Mouse (Mus musculus): ENCODE measurements around the gene Pelp1. TPM values are rescaled to one million over a fixed set of nuclear protein-coding genes. Genes with fewer than 3 reads are reported as not detected.

Pelp1 gene
- polyA plus RNA-seq, 1 experiment from 2014 or later = 40.3 TPM

GRCm38 (mm10) chr11:70351868-70352267, 58.0 kb downstream of the Pelp1 start, which contains the start of gene Alox15:
Gene Alox15 (minus strand): TSS chr11:70352031.
- H3K27me3 ChIP-seq (ENCODE audit: insufficient read depth, low read length) = peaks cover 41% of the 10 kb centered on the region
- peak within 1 kb of the TSS; percentile 63 for H3K4me2 ChIP-seq (replicated peaks; ENCODE audit: low read depth, low read length)
- WGBS = under 1% methylated on average over 19 of the region's 19 CpGs
- H3K9ac ChIP-seq (replicated peaks; ENCODE audit: low read length) = 0 out of 2 replicates have a peak within 1 kb of the TSS, but pooled peaks have one; percentile 27
- peaks cover 10% of the 10 kb centered on the region for H3K4me1 ChIP-seq (ENCODE audit: insufficient read depth, low read length)
- no peak for ATAC-seq (ENCODE audit: low FRiP score, low TSS enrichment)
- no peaks in the 10 kb centered on the region for H3K36me3 ChIP-seq (ENCODE audit: insufficient read depth, low read length)
- no peaks in the 10 kb centered on the region for H3K9me3 ChIP-seq (ENCODE audit: low read length)
- H3K27ac ChIP-seq (ENCODE audit: low read length) = no peak within 1 kb of the TSS
- peak within 1 kb of the TSS; percentile 41 for H3K4me3 ChIP-seq (ENCODE audit: low read length)

- no peaks in the 10 kb centered on the region for H3K9me3 ChIP-seq (ENCODE audit: low read length)
- no peaks in the 10 kb centered on the region for H3K36me3 ChIP-seq (ENCODE audit: insufficient read depth, low read length)
- ATAC-seq (ENCODE audit: low FRiP score, low TSS enrichment) = no peak
- no peak overlapping the region for H3K4me3 ChIP-seq (ENCODE audit: low read length)
- H3K27ac ChIP-seq (ENCODE audit: low read length) = no peak overlapping the region
- peaks cover 39% of the 10 kb centered on the region for H3K27me3 ChIP-seq (ENCODE audit: insufficient read depth, low read length)
- no peak overlapping the region for H3K4me2 ChIP-seq (replicated peaks; ENCODE audit: low read depth, low read length)
- H3K9ac ChIP-seq (replicated peaks; ENCODE audit: low read length) = no peak overlapping the region
- H3K4me1 ChIP-seq (ENCODE audit: insufficient read depth, low read length) = peaks cover 10% of the 10 kb centered on the region
- 65% methylated on average over 9 of the region's 9 CpGs for WGBS
These were observed 61.2 kb downstream of the Pelp1 start for GRCm38 (mm10) chr11:70348630-70349029.

GRCm38 (mm10) chr11:70347861-70348260, 62.0 kb downstream of the Pelp1 start:
- H3K9ac ChIP-seq (replicated peaks; ENCODE audit: low read length) = no peak overlapping the region
- H3K4me3 ChIP-seq (ENCODE audit: low read length) = no peak overlapping the region
- no peak for ATAC-seq (ENCODE audit: low FRiP score, low TSS enrichment)
- no peak overlapping the region for H3K4me2 ChIP-seq (replicated peaks; ENCODE audit: low read depth, low read length)
- H3K27me3 ChIP-seq (ENCODE audit: insufficient read depth, low read length) = peaks cover 31% of the 10 kb centered on the region
- H3K27ac ChIP-seq (ENCODE audit: low read length) = no peak overlapping the region
- H3K36me3 ChIP-seq (ENCODE audit: insufficient read depth, low read length) = no peaks in the 10 kb centered on the region
- 81% methylated on average over 10 of the region's 10 CpGs for WGBS
- H3K9me3 ChIP-seq (ENCODE audit: low read length) = no peaks in the 10 kb centered on the region
- peaks cover 10% of the 10 kb centered on the region for H3K4me1 ChIP-seq (ENCODE audit: insufficient read depth, low read length)

- Histone ChIP-seq H3K4me2 (replicated peaks; ENCODE audit: low read depth, low read length) (no peak overlapping the region), H3K4me1 (ENCODE audit: insufficient read depth, low read length) (no peaks in the 10 kb centered on the region), H3K4me3 (ENCODE audit: low read length) (no peak overlapping the region), H3K9me3 (ENCODE audit: low read length) (no peaks in the 10 kb centered on the region), H3K27me3 (ENCODE audit: insufficient read depth, low read length) (peaks cover 8% of the 10 kb centered on the region), H3K36me3 (ENCODE audit: insufficient read depth, low read length) (no peaks in the 10 kb centered on the region), H3K9ac (replicated peaks; ENCODE audit: low read length) (no peak overlapping the region), H3K27ac (ENCODE audit: low read length) (no peak overlapping the region)
- 86% methylated on average over 8 of the region's 8 CpGs for WGBS
- ATAC-seq (ENCODE audit: low FRiP score, low TSS enrichment) = no peak
These were observed 64.3 kb downstream of the Pelp1 start for GRCm38 (mm10) chr11:70345546-70345945.

GRCm38 (mm10) chr11:70345061-70345460, 64.8 kb downstream of the Pelp1 start:
- no peak overlapping the region for H3K4me2 ChIP-seq (replicated peaks; ENCODE audit: low read depth, low read length)
- H3K36me3 ChIP-seq (ENCODE audit: insufficient read depth, low read length) = no peaks in the 10 kb centered on the region
- H3K9ac ChIP-seq (replicated peaks; ENCODE audit: low read length) = no peak overlapping the region
- H3K27ac ChIP-seq (ENCODE audit: low read length) = no peak overlapping the region
- H3K27me3 ChIP-seq (ENCODE audit: insufficient read depth, low read length) = peaks cover 5% of the 10 kb centered on the region
- no peak for ATAC-seq (ENCODE audit: low FRiP score, low TSS enrichment)
- WGBS = 77% methylated on average over 10 of the region's 10 CpGs
- H3K4me3 ChIP-seq (ENCODE audit: low read length) = no peak overlapping the region
- H3K4me1 ChIP-seq (ENCODE audit: insufficient read depth, low read length) = no peaks in the 10 kb centered on the region
- no peaks in the 10 kb centered on the region for H3K9me3 ChIP-seq (ENCODE audit: low read length)

Small RNA genes within 50 kb of the gene (microRNA-seq; reads per million reads assigned to microRNA genes)
- gene Mir7115 = not detected

Other genes starting within 250 kb of the Pelp1 start
- 5.2 and 5.5 TPM in 2 replicates for gene Slc16a11, start 197.3 kb downstream of the Pelp1 start, polyA plus RNA-seq (2015; fragmentation: Nextera tagmentation; extraction: Ambion mirVana)
- gene Slc16a13, start 189.0 kb downstream of the Pelp1 start, polyA plus RNA-seq (2015; fragmentation: Nextera tagmentation; extraction: Ambion mirVana) = 18.6 and 19.3 TPM in 2 replicates
- 27.4 and 31.3 TPM in 2 replicates for gene Bcl6b, start 180.2 kb downstream of the Pelp1 start, polyA plus RNA-seq (2015; fragmentation: Nextera tagmentation; extraction: Ambion mirVana)
- 170 and 173 TPM in 2 replicates for gene 0610010K14Rik, start 172.1 kb downstream of the Pelp1 start, polyA plus RNA-seq (2015; fragmentation: Nextera tagmentation; extraction: Ambion mirVana)
- gene Gm21988, start 170.2 kb downstream of the Pelp1 start, polyA plus RNA-seq (2015; fragmentation: Nextera tagmentation; extraction: Ambion mirVana) = 10.5 and 11.5 TPM in 2 replicates
- gene Rnasek, start 170.2 kb downstream of the Pelp1 start, polyA plus RNA-seq (2015; fragmentation: Nextera tagmentation; extraction: Ambion mirVana) = 235 and 255 TPM in 2 replicates
- 6.5 and 6.9 TPM in 2 replicates for gene Alox12, start 154.7 kb downstream of the Pelp1 start, polyA plus RNA-seq (2015; fragmentation: Nextera tagmentation; extraction: Ambion mirVana)
- gene Alox12e, start 87.4 kb downstream of the Pelp1 start, polyA plus RNA-seq (2015; fragmentation: Nextera tagmentation; extraction: Ambion mirVana) = 0.07 and 0.09 TPM in 2 replicates
- 2.0 TPM in 2 replicates for gene Alox15, start 58.0 kb downstream of the Pelp1 start, polyA plus RNA-seq (2015; fragmentation: Nextera tagmentation; extraction: Ambion mirVana)
- 15.3 and 19.0 TPM in 2 replicates for gene Arrb2, start 22.6 kb upstream of the Pelp1 start, polyA plus RNA-seq (2015; fragmentation: Nextera tagmentation; extraction: Ambion mirVana)
- 43.9 and 46.3 TPM in 2 replicates for gene Med11, start 41.9 kb upstream of the Pelp1 start, polyA plus RNA-seq (2015; fragmentation: Nextera tagmentation; extraction: Ambion mirVana)
- 1.4 and 1.5 TPM in 2 replicates for gene Zmynd15, start 49.4 kb upstream of the Pelp1 start, polyA plus RNA-seq (2015; fragmentation: Nextera tagmentation; extraction: Ambion mirVana)
- 9.1 and 9.7 TPM in 2 replicates for gene Cxcl16, start 50.0 kb upstream of the Pelp1 start, polyA plus RNA-seq (2015; fragmentation: Nextera tagmentation; extraction: Ambion mirVana)
- 0.69 and 0.80 TPM in 2 replicates for gene Tm4sf5, start 95.2 kb upstream of the Pelp1 start, polyA plus RNA-seq (2015; fragmentation: Nextera tagmentation; extraction: Ambion mirVana)
- gene Vmo1, start 104.6 kb upstream of the Pelp1 start, polyA plus RNA-seq (2015; fragmentation: Nextera tagmentation; extraction: Ambion mirVana) = 0.37 and 0.50 TPM in 2 replicates
- gene Gltpd2, start 109.2 kb upstream of the Pelp1 start, polyA plus RNA-seq (2015; fragmentation: Nextera tagmentation; extraction: Ambion mirVana) = 0.51 and 0.62 TPM in 2 replicates
- gene Psmb6, start 115.3 kb upstream of the Pelp1 start, polyA plus RNA-seq (2015; fragmentation: Nextera tagmentation; extraction: Ambion mirVana) = 789 and 872 TPM in 2 replicates
- gene Gm40193, start 122.9 kb upstream of the Pelp1 start, polyA plus RNA-seq (2015; fragmentation: Nextera tagmentation; extraction: Ambion mirVana) = not detected in 2 replicates
- 8.5 and 8.8 TPM in 2 replicates for gene Pld2, start 130.0 kb upstream of the Pelp1 start, polyA plus RNA-seq (2015; fragmentation: Nextera tagmentation; extraction: Ambion mirVana)
- 15.9 and 17.4 TPM in 2 replicates for gene Mink1, start 152.8 kb upstream of the Pelp1 start, polyA plus RNA-seq (2015; fragmentation: Nextera tagmentation; extraction: Ambion mirVana)
- gene 4930544D05Rik, start 205.8 kb upstream of the Pelp1 start, polyA plus RNA-seq (2015; fragmentation: Nextera tagmentation; extraction: Ambion mirVana) = not detected in 2 replicates
- 0.19 TPM in 1 of 2 replicates, not detected in the other for gene Chrne, start 209.2 kb upstream of the Pelp1 start, polyA plus RNA-seq (2015; fragmentation: Nextera tagmentation; extraction: Ambion mirVana)
- gene Gp1ba, start 229.1 kb upstream of the Pelp1 start, polyA plus RNA-seq (2015; fragmentation: Nextera tagmentation; extraction: Ambion mirVana) = 0.11 and 0.21 TPM in 2 replicates
- gene Rnf167, start 237.2 kb upstream of the Pelp1 start, polyA plus RNA-seq (2015; fragmentation: Nextera tagmentation; extraction: Ambion mirVana) = 130 and 137 TPM in 2 replicates
- gene Slc25a11, start 237.4 kb upstream of the Pelp1 start, polyA plus RNA-seq (2015; fragmentation: Nextera tagmentation; extraction: Ambion mirVana) = 229 and 235 TPM in 2 replicates
- 1,671 and 1,948 TPM in 2 replicates for gene Pfn1, start 244.6 kb upstream of the Pelp1 start, polyA plus RNA-seq (2015; fragmentation: Nextera tagmentation; extraction: Ambion mirVana)
- gene Eno3, start 247.2 kb upstream of the Pelp1 start, polyA plus RNA-seq (2015; fragmentation: Nextera tagmentation; extraction: Ambion mirVana) = 23.1 and 28.0 TPM in 2 replicates

All from kidney, embryonic 16.5 days (tissue).